Mouse (Mus musculus) liver, embryonic 16.5 days (tissue): Measurements from ENCODE around the gene Aes. TPM values are rescaled to one million over a fixed set of nuclear protein-coding genes. Genes with fewer than 3 reads are reported as not detected.
A peak's percentile ranks its signal among the peaks of the same experiment; 100 is the strongest.

Experiments used
- ATAC-seq: fragments of 200-750 bp; cut with Nextera tagmentation; 2 replicates; pipeline ENCODE4 v1.8.0; 2017; ENCODE audit warnings: low read depth, mild to moderate bottlenecking, moderate number of reproducible peaks, moderate library complexity
- H3K27ac ChIP-seq: fragments of 300-500 bp; sonication (generic); 2 replicates; pipeline ENCODE4 v1.5.1; 2014; ENCODE audit warnings: mild to moderate bottlenecking, low read length
- H3K27me3 ChIP-seq: fragments of 300-500 bp; sonication (generic); 2 replicates; pipeline ENCODE4 v1.6.1; 2014; ENCODE audit warnings: low read depth, low read length, mixed read lengths; ENCODE audit not compliant: control insufficient read depth, insufficient read depth
- H3K36me3 ChIP-seq: fragments of 300-500 bp; sonication (generic); 2 replicates; pipeline ENCODE4 v1.6.1; 2014; ENCODE audit warnings: mild to moderate bottlenecking; ENCODE audit not compliant: control insufficient read depth, insufficient read depth
- H3K4me1 ChIP-seq: fragments of 300-500 bp; sonication (generic); 2 replicates; pipeline ENCODE4 v1.6.1; 2014; ENCODE audit warnings: low read depth, low read length, mixed read lengths; ENCODE audit not compliant: control insufficient read depth
- H3K4me2 ChIP-seq: fragments of 300-500 bp; sonication (generic); 2 replicates; pipeline ENCODE4 v1.6.1; 2014; ENCODE audit warnings: low read depth, low read length, mixed read lengths
- H3K4me3 ChIP-seq: fragments of 300-500 bp; sonication (generic); 2 replicates; pipeline ENCODE4 v1.5.1; 2014; ENCODE audit warnings: low read depth, mild to moderate bottlenecking, low read length
- H3K9ac ChIP-seq: fragments of 300-500 bp; sonication (generic); 2 replicates; pipeline ENCODE4 v1.6.1; 2014; ENCODE audit warnings: low read depth, low read length
- H3K9me3 ChIP-seq: fragments of 300-500 bp; sonication (generic); replicated peaks from 2 replicates; pipeline ENCODE4 v1.6.1; 2016; ENCODE audit warnings: low read length; ENCODE audit not compliant: control insufficient read depth
- WGBS: fragments of 180-500 bp; shearing (Covaris S2); extraction: QIAGEN DNeasy Blood & Tissue Kit; methylation state at CpG from one replicate; pipeline ENCODE4 v1.1.7; 2014; ENCODE audit not compliant: insufficient replicate concordance; 5-methylcytosine and 5-hydroxymethylcytosine counted together
- polyA plus RNA-seq: library from polyadenylated mRNA; unstranded; fragments of >200 nt; fragmentation: Nextera tagmentation; extraction: Ambion mirVana; gene quantifications from 2 replicates; pipeline ENCODE4 v1.2.1, GENCODE M21; 2015

The Aes gene
- polyA plus RNA-seq, 1 experiment from 2014 or later = 141 TPM

GRCm38 (mm10) chr10:81597137-81597950 lies 38.1 kb downstream of the Aes start:
- Histone ChIP-seq H3K4me1 (peaks cover 31% of the 10 kb centered on the region), H3K36me3 (no peaks in the 10 kb centered on the region), H3K4me2 (peak overlapping the region; percentile 49), H3K9ac (no peak overlapping the region; the same call in 1 of the 2 replicates), H3K27me3 (peaks cover 29% of the 10 kb centered on the region), H3K4me3 (peak overlapping the region; percentile 22; the same call in 1 of the 2 replicates), H3K27ac (no peak overlapping the region), H3K9me3 (no peaks in the 10 kb centered on the region)
- no peak for ATAC-seq
- WGBS = 5% methylated on average over 12 of the region's 12 CpGs

- Histone ChIP-seq H3K27ac (no peak overlapping the region), H3K9me3 (no peaks in the 10 kb centered on the region), H3K9ac (no peak overlapping the region), H3K36me3 (no peaks in the 10 kb centered on the region), H3K4me3 (no peak overlapping the region), H3K27me3 (peaks cover 29% of the 10 kb centered on the region), H3K4me2 (no peak overlapping the region), H3K4me1 (peaks cover 37% of the 10 kb centered on the region)
- WGBS = 45% methylated on average over 3 of the region's 3 CpGs
- no peak for ATAC-seq
Measured at GRCm38 (mm10) chr10:81598342-81598741, 39.1 kb downstream of the Aes start.

GRCm38 (mm10) chr10:81598871-81599270 lies 39.6 kb downstream of the Aes start:
- Histone ChIP-seq H3K4me3 (no peak overlapping the region), H3K4me2 (no peak overlapping the region), H3K9ac (no peak overlapping the region), H3K4me1 (peaks cover 37% of the 10 kb centered on the region), H3K36me3 (no peaks in the 10 kb centered on the region), H3K27me3 (peaks cover 29% of the 10 kb centered on the region), H3K27ac (no peak overlapping the region), H3K9me3 (no peaks in the 10 kb centered on the region)
- 37% methylated on average over 6 of the region's 6 CpGs for WGBS
- no peak for ATAC-seq

- no peaks in the 10 kb centered on the region for H3K36me3 ChIP-seq
- no peaks in the 10 kb centered on the region for H3K9me3 ChIP-seq
- H3K4me2 ChIP-seq = no peak overlapping the region
- no peak for ATAC-seq
- H3K9ac ChIP-seq = no peak overlapping the region
- peaks cover 25% of the 10 kb centered on the region for H3K27me3 ChIP-seq
- WGBS = 56% methylated on average over 5 of the region's 5 CpGs
- H3K4me3 ChIP-seq = no peak overlapping the region
- H3K4me1 ChIP-seq = peaks cover 41% of the 10 kb centered on the region
- no peak overlapping the region for H3K27ac ChIP-seq
Measured at GRCm38 (mm10) chr10:81599630-81600029, 40.3 kb downstream of the Aes start.

GRCm38 (mm10) chr10:81600096-81600495 lies 40.8 kb downstream of the Aes start:
- H3K27ac ChIP-seq = no peak overlapping the region
- peaks cover 24% of the 10 kb centered on the region for H3K27me3 ChIP-seq
- H3K4me2 ChIP-seq = no peak overlapping the region
- WGBS = 32% methylated on average over 10 of the region's 10 CpGs
- no peak for ATAC-seq
- no peak overlapping the region for H3K9ac ChIP-seq
- peaks cover 45% of the 10 kb centered on the region for H3K4me1 ChIP-seq
- H3K9me3 ChIP-seq = no peaks in the 10 kb centered on the region
- H3K4me3 ChIP-seq = no peak overlapping the region
- H3K36me3 ChIP-seq = no peaks in the 10 kb centered on the region

GRCm38 (mm10) chr10:81600738-81601203 lies 41.5 kb downstream of the Aes start, which contains the start of gene Tle6:
Gene Tle6 (minus strand): TSS chr10:81601073.
- H3K4me1 ChIP-seq = peaks cover 52% of the 10 kb centered on the region
- no peaks in the 10 kb centered on the region for H3K9me3 ChIP-seq
- H3K27me3 ChIP-seq = peaks cover 18% of the 10 kb centered on the region
- WGBS = under 1% methylated on average over 27 of the region's 28 CpGs
- peak within 1 kb of the TSS; percentile 72 for H3K4me2 ChIP-seq
- H3K36me3 ChIP-seq = no peaks in the 10 kb centered on the region
- peak within 1 kb of the TSS; percentile 48 for H3K4me3 ChIP-seq
- H3K9ac ChIP-seq = peak within 1 kb of the TSS; percentile 43
- ATAC-seq = peak; percentile 88
- peak within 1 kb of the TSS; percentile 10; the same call in 1 of the 2 replicates for H3K27ac ChIP-seq

- Histone ChIP-seq H3K36me3 (no peaks in the 10 kb centered on the region), H3K27me3 (peaks cover 11% of the 10 kb centered on the region), H3K4me2 (peak overlapping the region; percentile 72), H3K4me3 (peak overlapping the region; percentile 48), H3K9ac (peak overlapping the region; percentile 43), H3K9me3 (no peaks in the 10 kb centered on the region), H3K27ac (peak overlapping the region; percentile 10; the same call in 1 of the 2 replicates), H3K4me1 (peaks cover 50% of the 10 kb centered on the region)
- 30% methylated on average over 7 of the region's 7 CpGs for WGBS
- ATAC-seq = no peak
Measured at GRCm38 (mm10) chr10:81601396-81601905, 42.2 kb downstream of the Aes start.

- Histone ChIP-seq H3K4me1 (peaks cover 50% of the 10 kb centered on the region), H3K4me3 (no peak overlapping the region), H3K9ac (no peak overlapping the region), H3K27ac (no peak overlapping the region), H3K4me2 (no peak overlapping the region), H3K27me3 (peaks cover 2% of the 10 kb centered on the region), H3K9me3 (no peaks in the 10 kb centered on the region), H3K36me3 (no peaks in the 10 kb centered on the region)
- ATAC-seq = no peak
- 22% methylated on average over 4 of the region's 4 CpGs for WGBS
Measured at GRCm38 (mm10) chr10:81602741-81603151, 43.5 kb downstream of the Aes start.
